Mouse (Mus musculus) forebrain, embryonic 12.5 days (tissue): ENCODE measurements at regions not wholly inside any gene's neighbourhood (a gene's known extent, or its start where the extent isn't known, plus 50 kb on each side); places are given as distances from the start of the nearest gene placed in this dataset.
"Not testable (repeated sequence)": the region's sequence is repeated elsewhere in the genome, so short reads cannot be mapped to it uniquely, and the experiment has no call there.

Experiments used
- ATAC-seq: fragments of 200-750 bp; cut with Nextera tagmentation; 2 replicates; pipeline ENCODE4 v1.8.0; 2017; ENCODE audit warnings: moderate TSS enrichment; ENCODE audit not compliant: low FRiP score
- H3K27ac ChIP-seq: fragments of 300-500 bp; sonication (generic); 2 replicates; pipeline ENCODE4 v1.5.1; 2016; ENCODE audit warnings: mild to moderate bottlenecking
- H3K27me3 ChIP-seq: fragments of 300-500 bp; sonication (generic); 2 replicates; pipeline ENCODE4 v1.6.1; 2016; ENCODE audit warnings: mild to moderate bottlenecking
- H3K36me3 ChIP-seq: fragments of 300-500 bp; sonication (generic); replicated peaks from 2 replicates; pipeline ENCODE4 v1.6.1; 2016; ENCODE audit warnings: mild to moderate bottlenecking
- H3K4me1 ChIP-seq: fragments of 300-500 bp; sonication (generic); 2 replicates; pipeline ENCODE4 v1.6.1; 2016
- H3K4me2 ChIP-seq: fragments of 300-500 bp; sonication (generic); 2 replicates; pipeline ENCODE4 v1.6.1; 2016; ENCODE audit warnings: mild to moderate bottlenecking, moderate library complexity
- H3K4me3 ChIP-seq: fragments of 300-500 bp; sonication (generic); replicated peaks from 2 replicates; pipeline ENCODE4 v1.5.1; 2016; ENCODE audit warnings: mild to moderate bottlenecking
- H3K9ac ChIP-seq: fragments of 300-500 bp; sonication (generic); 2 replicates; pipeline ENCODE4 v1.6.1; 2016; ENCODE audit warnings: mild to moderate bottlenecking
- H3K9me3 ChIP-seq: fragments of 300-500 bp; sonication (generic); 2 replicates; pipeline ENCODE4 v1.6.1; 2016
- WGBS: fragments of 180-500 bp; shearing (Covaris S2); methylation state at CpG from one replicate; pipeline ENCODE4 v1.1.7; 2016; 5-methylcytosine and 5-hydroxymethylcytosine counted together

- H3K9me3 ChIP-seq = no peaks in the 10 kb centered on the region
- H3K27me3 ChIP-seq = no peaks in the 10 kb centered on the region
- no peak overlapping the region for H3K4me2 ChIP-seq
- ATAC-seq = no peak
- no peak overlapping the region for H3K27ac ChIP-seq
- no peak overlapping the region for H3K4me3 ChIP-seq
- no peaks in the 10 kb centered on the region for H3K4me1 ChIP-seq
- WGBS = 87% methylated on average over 3 of the region's 3 CpGs
- no peak overlapping the region for H3K9ac ChIP-seq
- no peaks in the 10 kb centered on the region for H3K36me3 ChIP-seq
Measured at GRCm38 (mm10) chr15:10088691-10089090, 88.3 kb upstream of the Prlr start.

- WGBS = 89% methylated on average over 5 of the region's 5 CpGs
- Histone ChIP-seq H3K27ac (no peak overlapping the region), H3K4me3 (no peak overlapping the region), H3K9ac (no peak overlapping the region), H3K4me2 (no peak overlapping the region), H3K4me1 (no peaks in the 10 kb centered on the region), H3K36me3 (no peaks in the 10 kb centered on the region), H3K27me3 (no peaks in the 10 kb centered on the region), H3K9me3 (no peaks in the 10 kb centered on the region)
- no peak for ATAC-seq
Measured at GRCm38 (mm10) chr15:10090384-10091092, 86.5 kb upstream of the Prlr start.

GRCm38 (mm10) chr15:10103350-10103749, 73.7 kb upstream of the Prlr start:
- WGBS = 89% methylated on average over 2 of the region's 2 CpGs
- no peaks in the 10 kb centered on the region for H3K9me3 ChIP-seq
- H3K9ac ChIP-seq = no peak overlapping the region
- no peak for ATAC-seq
- H3K27ac ChIP-seq = no peak overlapping the region
- no peaks in the 10 kb centered on the region for H3K27me3 ChIP-seq
- no peaks in the 10 kb centered on the region for H3K4me1 ChIP-seq
- H3K4me3 ChIP-seq = no peak overlapping the region
- H3K36me3 ChIP-seq = no peaks in the 10 kb centered on the region
- H3K4me2 ChIP-seq = no peak overlapping the region

- not testable (repeated sequence) for H3K27ac ChIP-seq, ATAC-seq, H3K36me3 ChIP-seq, H3K4me1 ChIP-seq, H3K4me2 ChIP-seq, H3K4me3 ChIP-seq, H3K27me3 ChIP-seq, H3K9ac ChIP-seq, H3K9me3 ChIP-seq
- WGBS = 65% methylated on average over 11 of the region's 11 CpGs
Measured at GRCm38 (mm10) chr15:10105211-10105976, 71.6 kb upstream of the Prlr start.

GRCm38 (mm10) chr15:10106853-10107252, 70.2 kb upstream of the Prlr start:
- Histone ChIP-seq H3K4me1 (no peaks in the 10 kb centered on the region), H3K9me3 (no peaks in the 10 kb centered on the region), H3K4me3 (no peak overlapping the region), H3K9ac (no peak overlapping the region), H3K27me3 (no peaks in the 10 kb centered on the region), H3K36me3 (no peaks in the 10 kb centered on the region), H3K27ac (no peak overlapping the region), H3K4me2 (no peak overlapping the region)
- 95% methylated on average over 3 of the region's 3 CpGs for WGBS
- no peak for ATAC-seq
